Mouse (Mus musculus) cerebellum, postnatal 36 days (tissue): ENCODE results near the gene Efcab12.
"Not testable (repeated sequence)": the region's sequence is repeated elsewhere in the genome, so short reads cannot be mapped to it uniquely, and the experiment has no call there.

ENCODE experiments used
- DNase-seq, 2 experiments: peaks; one replicate each; pipeline ENCODE4 v3.0.0; 2021 to 2022; ENCODE audit warnings: mixed read lengths in 2 of 2

Gene Efcab12

DNA sequence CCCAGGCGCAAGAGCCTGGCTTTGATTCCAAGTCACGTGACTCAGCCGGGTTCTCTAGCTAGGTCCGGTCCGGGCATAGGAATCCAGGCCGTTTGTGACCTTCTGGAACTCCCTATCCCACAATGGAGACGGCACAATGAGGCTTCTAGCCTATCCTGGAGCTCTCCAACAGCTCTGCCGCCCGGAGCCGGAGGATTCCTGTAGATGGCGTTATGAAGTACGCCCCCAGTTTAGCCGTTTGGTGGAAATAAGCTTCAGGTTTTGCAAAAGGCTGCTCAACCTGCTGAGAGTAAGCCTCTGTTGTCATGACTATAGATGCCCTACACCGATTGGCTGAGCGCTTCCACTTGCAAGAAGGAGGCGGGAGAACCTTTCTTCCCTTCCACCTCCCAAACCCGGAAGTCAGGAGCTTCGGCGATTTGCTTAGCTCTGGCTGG is at the start of gene Efcab12:
TSS of gene Efcab12 (minus strand) at position 252 of the 437 bp plus-strand sequence.
- DNase-seq = peak; percentile 71 to 72

DNA sequence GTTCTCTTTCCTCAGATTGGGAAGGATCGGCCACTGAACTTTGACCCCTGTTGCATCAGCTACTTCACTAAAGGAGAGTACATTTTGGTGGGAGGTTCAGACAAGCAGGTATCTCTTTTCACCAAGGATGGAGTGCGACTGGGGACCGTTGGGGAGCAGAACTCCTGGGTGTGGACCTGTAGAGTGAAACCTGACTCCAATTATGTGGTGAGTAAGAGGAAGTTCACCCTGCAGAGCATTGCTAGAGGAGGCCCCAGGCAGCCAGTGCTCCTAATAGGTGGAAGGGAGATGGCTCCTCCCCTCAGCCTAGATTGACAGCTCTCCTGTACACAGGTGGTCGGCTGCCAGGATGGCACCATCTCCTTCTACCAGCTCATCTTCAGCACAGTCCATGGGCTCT is 48.7 kb upstream of the Efcab12 start:
- DNase-seq = no peak

- no peak for DNase-seq
Measured at GRCm38 (mm10) chr6:115884018-115884417, 45.8 kb upstream of the Efcab12 start.

- no peak for DNase-seq
Measured at GRCm38 (mm10) chr6:115880751-115881150, 42.5 kb upstream of the Efcab12 start.

DNA sequence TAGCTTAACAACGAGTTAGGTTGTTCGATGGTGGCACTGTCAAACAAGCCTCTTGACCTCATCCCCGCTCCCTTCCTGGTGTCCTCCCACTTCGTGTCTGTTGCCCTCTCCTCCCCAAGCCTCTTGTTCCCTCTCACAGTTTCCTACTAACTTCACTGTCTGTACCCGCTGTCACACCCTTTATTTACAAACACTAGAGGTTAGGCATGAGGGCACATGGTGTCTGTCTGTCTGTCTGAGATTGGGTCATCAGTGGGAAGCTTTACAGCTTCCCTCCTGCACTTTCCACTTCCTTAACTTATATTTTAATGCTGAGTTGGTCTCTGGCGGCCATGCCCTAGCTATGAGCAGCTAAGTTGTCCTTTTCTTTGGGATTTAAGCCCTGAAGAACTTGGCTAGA is 41.5 kb upstream of the Efcab12 start:
- DNase-seq = no peak

DNA sequence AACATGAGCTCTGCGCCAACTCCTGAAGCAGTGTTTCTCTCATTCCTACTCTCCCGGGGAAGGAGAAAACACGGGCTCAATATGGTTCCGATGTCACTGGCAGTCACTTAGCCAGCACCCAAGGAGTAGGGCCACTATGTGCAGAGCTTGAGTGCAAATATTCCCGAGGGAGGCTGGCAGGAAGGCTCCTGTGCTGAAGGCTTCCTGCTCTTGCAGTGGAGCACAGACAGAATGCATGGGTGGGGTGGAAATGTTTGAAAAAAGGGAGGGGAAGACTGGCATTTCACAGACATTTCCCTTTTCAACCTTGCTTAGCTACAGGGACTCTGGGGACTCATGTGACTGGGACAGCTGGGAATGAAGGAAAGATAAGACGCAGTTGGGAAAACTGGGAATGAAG is 40.5 kb upstream of the Efcab12 start:
- DNase-seq = no peak

- no peak for DNase-seq
Measured at GRCm38 (mm10) chr6:115877239-115877638, 39.0 kb upstream of the Efcab12 start.

DNA sequence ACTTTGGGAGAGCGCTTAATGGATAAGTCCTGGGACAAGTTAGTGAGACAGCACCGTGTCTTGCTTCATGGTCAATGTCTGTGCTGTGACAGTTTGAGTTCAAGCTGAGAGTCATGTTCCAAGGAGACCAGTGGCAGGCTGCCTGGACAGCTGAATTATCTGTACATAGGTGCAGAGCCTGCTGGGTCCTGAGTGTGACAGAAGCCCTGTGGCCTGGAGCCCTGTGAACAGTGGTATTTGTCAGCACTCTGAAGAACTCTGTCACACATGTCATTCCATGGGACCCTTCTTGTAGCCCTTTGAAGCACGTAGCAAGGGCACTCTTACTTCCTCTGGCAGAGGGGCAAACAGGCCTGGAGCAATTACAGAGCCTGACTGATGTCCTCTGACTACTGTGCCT is 33.1 kb upstream of the Efcab12 start:
- DNase-seq = not testable (repeated sequence)

- not testable (repeated sequence) for DNase-seq
Measured at GRCm38 (mm10) chr6:115867157-115867556, 28.9 kb upstream of the Efcab12 start.

DNA sequence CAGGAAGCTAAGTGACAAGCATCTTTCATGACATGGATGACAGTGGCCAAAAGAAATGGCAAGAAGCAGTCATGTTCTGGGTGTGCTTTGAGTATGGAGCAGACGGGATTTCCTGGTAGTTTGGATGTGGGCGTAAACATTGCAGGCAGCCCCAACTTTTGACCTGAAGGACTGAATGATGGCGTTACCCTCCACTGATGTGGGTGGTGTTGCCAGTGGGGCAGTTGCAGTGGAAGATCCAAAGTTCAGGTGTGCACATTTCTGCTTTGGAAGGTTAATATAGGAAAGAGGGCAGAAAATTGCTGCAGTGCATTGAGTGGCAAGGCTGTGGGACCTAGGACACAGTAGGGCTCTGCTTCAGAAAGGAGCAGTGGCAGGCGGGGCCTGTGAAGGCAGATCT is 27.0 kb upstream of the Efcab12 start:
- no peak for DNase-seq

DNA sequence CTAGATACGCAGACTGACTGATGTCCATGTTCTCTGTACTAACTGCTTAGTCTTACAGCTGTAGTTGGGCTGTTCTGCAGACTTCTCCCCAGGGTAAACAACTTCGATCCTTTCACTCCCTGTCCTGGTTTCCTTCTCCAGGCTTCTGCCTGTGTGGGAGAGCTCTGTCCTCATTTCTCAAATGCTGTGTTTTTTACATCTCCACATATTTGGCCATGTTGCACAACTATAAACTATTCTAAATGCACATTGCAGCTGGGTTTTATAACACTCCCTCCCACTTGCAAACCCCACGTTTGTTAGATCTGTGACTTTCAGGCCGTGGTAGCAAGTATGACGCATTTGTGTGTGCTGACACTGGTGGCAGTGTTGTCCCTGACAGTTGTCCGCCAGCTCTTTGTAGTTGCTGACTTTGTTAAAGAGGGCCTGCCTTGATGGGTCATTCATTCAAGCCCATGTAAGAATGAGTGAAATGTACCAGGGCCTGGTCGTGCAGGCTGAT is 25.2 kb upstream of the Efcab12 start:
- no peak for DNase-seq

DNA sequence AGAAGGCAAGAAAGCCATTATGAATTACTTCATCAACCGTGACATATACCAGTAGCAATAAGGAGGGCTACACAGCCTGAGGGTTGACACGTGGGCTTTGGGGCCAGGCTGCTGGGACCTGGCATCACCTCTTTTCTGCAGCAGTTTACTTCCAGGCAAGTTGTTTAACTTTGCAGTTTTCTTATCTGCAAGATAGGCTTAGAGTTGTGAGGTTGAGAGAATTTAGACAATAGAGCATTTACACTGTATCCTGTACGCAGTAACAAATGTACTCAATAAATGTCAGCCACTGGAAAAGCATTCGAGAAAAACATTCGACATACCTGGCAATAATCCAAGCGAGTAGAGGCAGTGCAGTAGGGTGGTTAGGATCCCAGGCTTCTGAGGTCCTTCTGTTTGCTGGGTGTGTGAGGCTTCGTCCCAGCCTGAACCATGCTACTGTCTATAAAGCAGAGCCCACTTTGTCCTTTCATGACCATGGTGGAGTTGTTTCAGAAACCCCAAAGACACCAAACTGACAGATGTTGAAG is 21.9 kb upstream of the Efcab12 start:
- DNase-seq = no peak

- DNase-seq = no peak
Measured at GRCm38 (mm10) chr6:115859258-115859657, 21.0 kb upstream of the Efcab12 start.

DNA sequence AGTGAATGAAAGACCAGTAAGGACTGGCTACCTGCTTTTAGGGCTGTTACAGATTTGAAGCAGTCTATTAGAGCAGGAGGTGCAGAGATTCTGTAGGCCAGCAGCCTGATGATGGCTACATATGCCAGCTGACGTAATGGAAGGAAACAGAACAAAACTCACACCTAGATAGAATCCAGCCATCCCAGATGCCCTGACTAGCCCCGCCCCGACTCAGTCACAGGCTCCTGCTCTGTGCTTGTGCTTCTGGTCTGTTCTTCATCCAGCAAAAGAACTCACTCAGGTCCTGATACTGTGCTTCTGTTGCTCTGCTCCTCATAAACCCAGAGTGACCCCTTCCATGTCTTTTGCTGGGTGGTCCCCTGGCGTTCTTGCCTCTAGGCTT is 18.1 kb upstream of the Efcab12 start:
- DNase-seq = no peak

DNA sequence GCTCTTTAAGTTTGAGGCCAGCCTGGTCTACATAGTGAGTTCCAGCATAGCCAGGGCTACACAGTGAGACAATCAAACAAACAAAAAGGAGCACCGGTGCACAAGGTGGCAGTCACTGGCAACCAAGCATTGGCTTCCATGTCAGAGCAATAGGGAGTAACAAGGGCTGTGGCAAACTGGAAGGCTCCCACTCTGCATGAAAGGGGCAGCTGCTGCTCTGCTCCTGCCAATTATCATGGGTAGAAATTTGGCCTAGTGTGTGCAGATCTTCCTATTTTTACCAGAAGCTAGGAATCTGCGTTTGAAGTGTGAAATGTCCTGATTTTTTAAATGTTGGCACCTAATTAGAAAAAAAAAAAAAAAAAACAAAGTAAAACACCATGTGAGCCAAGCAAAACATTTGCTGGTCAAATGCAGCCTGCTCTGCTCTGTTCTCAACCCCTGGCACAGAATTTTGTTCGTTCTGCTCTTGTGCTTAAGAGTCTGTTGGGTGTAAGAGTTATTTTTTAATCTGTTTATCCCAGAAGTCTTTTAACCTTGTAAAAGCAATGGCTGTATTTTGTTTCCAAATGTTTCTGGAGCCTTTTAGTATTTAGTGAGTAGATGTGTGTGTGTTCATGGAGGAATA is 17.6 kb upstream of the Efcab12 start:
- no peak for DNase-seq

GRCm38 (mm10) chr6:115854432-115854831 is 16.2 kb upstream of the Efcab12 start:
- no peak for DNase-seq

GRCm38 (mm10) chr6:115853985-115854384 is 15.8 kb upstream of the Efcab12 start:
- no peak for DNase-seq

GRCm38 (mm10) chr6:115853091-115853813 is 15.0 kb upstream of the Efcab12 start, which contains the start of the genes Mbd4 and Ift122:
Gene Mbd4 (minus strand): TSS chr6:115853371.
Gene Ift122 (plus strand): TSS chr6:115853470.
- DNase-seq = peak; percentile 95 to 98

DNA sequence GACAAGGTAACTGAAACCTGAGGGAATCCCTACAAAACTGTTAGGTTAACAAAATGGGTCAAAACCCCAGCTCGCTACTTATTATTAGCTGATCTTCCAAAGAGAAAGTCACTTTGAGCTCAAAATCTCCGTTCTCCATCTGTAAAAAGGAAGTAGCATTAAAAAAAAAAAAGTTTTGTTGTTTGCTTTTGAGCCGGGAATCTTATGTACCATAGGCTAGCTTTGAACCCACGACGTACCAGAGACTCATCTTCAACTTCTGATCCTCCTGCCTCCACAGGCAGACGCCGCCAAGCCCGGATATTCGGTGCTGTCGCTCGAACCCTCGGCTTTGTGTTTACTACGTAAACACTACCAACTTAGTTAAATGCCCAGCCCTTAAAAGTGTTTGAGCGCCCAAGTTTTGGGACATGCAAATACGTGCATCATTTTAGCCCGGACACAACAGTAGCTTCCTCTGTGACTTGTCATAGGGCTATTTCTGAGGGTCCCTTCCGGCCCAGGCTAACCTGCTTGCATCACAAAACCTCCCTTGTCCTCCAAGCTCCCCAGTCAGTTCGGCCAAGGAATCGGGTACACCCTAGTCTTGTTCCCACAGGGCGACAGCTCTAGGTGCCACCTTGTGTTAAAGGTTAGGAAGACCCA is 14.4 kb upstream of the Efcab12 start:
- DNase-seq = no peak

DNA sequence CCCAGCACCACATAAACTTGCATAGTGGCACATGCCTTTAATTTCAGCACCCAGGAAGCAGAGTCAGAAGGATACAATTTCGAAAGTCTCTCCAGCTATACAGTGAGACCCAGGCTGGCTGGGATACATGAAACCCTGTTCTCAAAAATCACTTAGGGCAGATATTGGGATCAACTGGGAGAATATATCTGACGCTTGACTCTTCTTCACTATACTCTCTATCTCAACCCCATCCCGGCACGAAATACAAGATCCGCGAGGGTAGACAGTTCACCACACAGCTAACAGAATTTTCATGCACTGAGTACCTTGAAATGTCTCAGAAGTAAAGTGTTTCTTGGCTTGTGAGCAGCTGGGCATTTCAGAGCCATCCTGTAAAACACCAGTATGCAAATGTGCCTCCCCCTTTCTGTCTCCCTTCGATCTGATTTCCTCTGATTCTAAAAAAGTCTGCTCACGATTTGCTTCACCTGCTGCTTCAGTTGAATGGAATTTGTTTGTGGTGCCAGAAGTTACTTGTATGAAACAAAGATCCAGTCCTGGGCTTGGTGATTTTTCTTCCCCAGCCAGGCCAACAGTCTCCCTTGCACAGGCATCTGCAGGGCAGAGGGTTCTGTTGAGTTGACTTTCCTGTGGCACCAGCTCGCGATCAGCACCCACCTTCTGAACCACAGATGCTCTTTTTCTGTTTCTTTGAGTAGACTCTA is 10.5 kb upstream of the Efcab12 start:
- no peak for DNase-seq

DNA sequence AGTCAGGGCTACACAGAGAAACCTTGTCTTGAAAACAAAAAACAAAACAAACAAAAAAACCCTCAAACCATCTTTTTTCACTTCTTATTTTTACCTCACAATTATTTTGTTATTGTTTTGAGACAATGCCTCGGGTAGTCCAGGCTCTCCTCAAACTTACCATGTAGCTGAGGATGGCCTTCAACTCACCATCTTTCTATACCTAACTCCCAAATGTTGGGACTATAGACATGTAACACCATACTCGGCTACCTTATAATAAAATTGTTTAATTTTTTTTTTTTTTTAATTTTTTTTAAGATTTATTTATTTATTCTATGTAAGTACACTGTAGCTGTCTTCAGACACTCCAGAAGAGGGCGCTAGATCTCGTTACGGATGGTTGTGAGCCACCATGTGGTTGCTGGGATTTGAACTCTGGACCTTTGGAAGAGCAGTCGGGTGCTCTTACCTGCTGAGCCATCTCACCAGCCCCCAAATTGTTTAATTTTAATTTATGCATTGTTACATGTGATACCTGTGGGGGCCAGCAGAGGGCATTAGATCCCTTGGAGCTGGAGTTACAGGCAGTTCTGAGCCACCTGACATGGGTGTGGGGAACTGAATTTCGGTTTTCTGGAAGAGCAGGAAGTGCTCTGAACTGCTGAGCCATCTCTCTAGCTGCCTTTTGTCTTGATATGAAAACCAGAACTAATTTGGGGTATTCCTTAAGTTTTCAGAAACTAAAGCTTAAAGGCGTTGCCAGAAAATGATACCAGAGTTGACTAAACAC is 8.6 kb upstream of the Efcab12 start:
- peak; percentile 55 to 64 for DNase-seq

DNA sequence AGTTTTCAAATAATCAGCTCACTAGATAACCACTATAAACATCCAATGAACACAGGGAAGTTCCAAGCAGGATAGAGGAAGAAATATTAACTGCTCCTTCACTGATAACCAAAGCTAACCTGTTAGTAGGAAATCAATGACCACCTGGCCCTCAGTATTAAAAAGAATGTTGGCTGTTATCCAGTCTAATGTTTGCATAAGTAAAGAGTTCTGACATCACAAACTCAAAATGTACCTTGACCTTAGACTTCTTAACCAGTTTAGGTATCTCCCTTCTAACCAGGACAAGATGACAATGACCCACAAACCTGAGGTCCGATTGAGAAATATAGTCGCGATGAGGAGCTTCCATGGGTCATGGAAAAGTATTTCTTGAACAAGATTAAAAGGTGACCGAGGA is 6.8 kb upstream of the Efcab12 start:
- no peak for DNase-seq
